Mouse (Mus musculus) C2C12 (cell line): ENCODE data around the gene Errfi1. TPM values are rescaled to one million over a fixed set of nuclear protein-coding genes. Genes with fewer than 3 reads are reported as not detected.

Experiments
- H3K27me3 ChIP-seq: one replicate; pipeline ENCODE4 v1.6.1; 2011; ENCODE audit not compliant: control insufficient read depth, insufficient read depth, insufficient read length
- H3K36me3 ChIP-seq: one replicate; pipeline ENCODE4 v1.6.1; 2011; ENCODE audit not compliant: control insufficient read depth, insufficient read depth
- H3K4me3 ChIP-seq: one replicate; pipeline ENCODE4 v1.5.1; 2011; ENCODE audit warnings: mild to moderate bottlenecking, control low read depth; ENCODE audit not compliant: poor library complexity, insufficient read depth, severe bottlenecking
- H3K79me2 ChIP-seq: one replicate; pipeline ENCODE4 v1.6.1; 2011; ENCODE audit not compliant: control insufficient read depth, insufficient read depth
- H3K79me3 ChIP-seq: one replicate; pipeline ENCODE4 v1.6.1; 2011; ENCODE audit warnings: low read depth, control low read depth
- H3ac ChIP-seq: one replicate; pipeline ENCODE3; 2011; ENCODE audit warnings: low read depth; ENCODE audit not compliant: control insufficient read depth, insufficient read length
- CEBPB ChIP-seq: IDR thresholded peaks from one replicate; pipeline ENCODE4 v1.6.1; 2011; ENCODE audit warnings: low read depth, mild to moderate bottlenecking, control low read depth, moderate library complexity
- CTCF ChIP-seq: IDR thresholded peaks from one replicate; pipeline ENCODE4 v1.5.1; 2011; ENCODE audit not compliant: control insufficient read depth, insufficient read depth, insufficient read length
- FOSL1 ChIP-seq: IDR thresholded peaks from one replicate; pipeline ENCODE4 v1.8.0; 2011; ENCODE audit warnings: mild to moderate bottlenecking, low read length; ENCODE audit not compliant: poor library complexity, insufficient read depth, severe bottlenecking
- MAX ChIP-seq: IDR thresholded peaks from one replicate; pipeline ENCODE4 v1.6.1; 2011; ENCODE audit warnings: mild to moderate bottlenecking, control low read depth
- MYOD1 ChIP-seq: IDR thresholded peaks from one replicate; pipeline ENCODE4 v1.6.1; 2011; ENCODE audit warnings: low read depth; ENCODE audit not compliant: control insufficient read depth, insufficient read length
- MYOG ChIP-seq: IDR thresholded peaks from one replicate; pipeline ENCODE4 v1.6.1; 2011; ENCODE audit not compliant: control insufficient read depth, insufficient read length; ENCODE audit errors: extremely low read depth
- USF1 ChIP-seq: IDR thresholded peaks from one replicate; pipeline ENCODE4 v1.6.1; 2011; ENCODE audit warnings: low read depth, mild to moderate bottlenecking, control low read depth, moderate library complexity
- long read RNA-seq, 2 experiments: library from polyadenylated mRNA; unstranded; transcript quantifications; one replicate each; pipeline ENCODE4 v2.0.0; 2019 to 2020
- polyA plus RNA-seq: library from polyadenylated mRNA; unstranded; fragments of >200 nt; fragmentation: generic; extraction: Trizol; gene quantifications from one replicate; pipeline ENCODE4 v1.2.1, GENCODE M21; 2012; ENCODE audit warnings: missing spikeins

Errfi1 gene
- polyA plus RNA-seq, result 111 TPM
- long read RNA-seq, experiment 1, transcript Errfi1-201 (4 exons, 3,043 nt), result major isoform, 68 of 81 reads
- long read RNA-seq, experiment 1, partial matches to known transcripts, result 1 of 81 reads
- long read RNA-seq, experiment 1, other reads (novel, unspliced or antisense), result 12 of 81 reads
- long read RNA-seq, experiment 2, transcript Errfi1-201 (4 exons, 3,043 nt), result major isoform, 2,517 of 2,683 reads
- long read RNA-seq, experiment 2, partial matches to known transcripts, result 52 of 2,683 reads
- long read RNA-seq, experiment 2, other reads (novel, unspliced or antisense), result 114 of 2,683 reads

DNA sequence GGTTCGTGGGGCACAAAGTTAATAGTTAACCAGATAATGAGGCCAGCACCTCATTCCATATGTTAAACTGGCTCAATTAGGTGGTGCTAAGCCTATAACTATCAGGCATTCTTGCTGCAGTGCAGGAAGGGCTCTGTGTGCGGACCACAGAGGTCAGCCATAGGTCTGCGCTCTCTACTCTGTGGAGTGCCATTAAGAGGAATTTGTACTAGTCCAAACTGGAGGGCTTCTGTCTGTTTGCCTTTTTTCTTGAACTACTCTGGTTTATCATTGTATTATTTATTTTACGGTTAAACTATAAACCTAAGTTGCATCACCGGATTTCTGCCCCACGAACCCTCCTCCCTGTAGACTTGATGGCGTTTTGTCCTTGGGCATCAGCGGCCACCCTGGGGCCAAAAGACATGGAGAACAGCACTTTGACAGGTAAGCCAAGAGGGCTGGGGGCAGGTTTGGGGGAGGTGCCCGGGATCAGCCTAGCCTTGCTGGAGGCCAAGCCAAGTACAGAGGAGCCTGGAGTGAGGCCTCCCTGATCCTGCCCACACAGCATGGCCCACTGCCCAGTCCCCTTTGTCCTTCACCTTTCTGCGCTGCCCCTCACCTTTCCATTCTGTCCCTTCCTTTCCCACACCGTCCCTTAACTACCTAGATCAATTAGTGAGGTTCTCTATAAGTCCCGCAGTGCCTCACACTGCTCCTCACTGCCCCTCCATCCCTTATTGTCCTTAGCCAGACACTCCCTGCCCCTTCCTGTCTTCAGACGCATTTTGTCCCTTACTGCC lies at the start of gene Errfi1:
TSS of gene Errfi1 (plus strand) at position 240 of the 782 bp plus-strand sequence.
- peak within 1 kb of the TSS; percentile 74 for H3K4me3 ChIP-seq
- TF ChIP-seq CTCF (no peak), FOSL1 (no peak), CEBPB (no peak), MYOG (no peak), MYOD1 (no peak), USF1 (no peak), MAX (no peak)
- H3K79me2 ChIP-seq, result peaks cover 41% of the 10 kb centered on the region
- H3K27me3 ChIP-seq, result no peaks in the 10 kb centered on the region
- no peak within 1 kb of the TSS for H3ac ChIP-seq
- peaks cover 37% of the 10 kb centered on the region for H3K79me3 ChIP-seq
- H3K36me3 ChIP-seq, result peaks cover 24% of the 10 kb centered on the region

DNA sequence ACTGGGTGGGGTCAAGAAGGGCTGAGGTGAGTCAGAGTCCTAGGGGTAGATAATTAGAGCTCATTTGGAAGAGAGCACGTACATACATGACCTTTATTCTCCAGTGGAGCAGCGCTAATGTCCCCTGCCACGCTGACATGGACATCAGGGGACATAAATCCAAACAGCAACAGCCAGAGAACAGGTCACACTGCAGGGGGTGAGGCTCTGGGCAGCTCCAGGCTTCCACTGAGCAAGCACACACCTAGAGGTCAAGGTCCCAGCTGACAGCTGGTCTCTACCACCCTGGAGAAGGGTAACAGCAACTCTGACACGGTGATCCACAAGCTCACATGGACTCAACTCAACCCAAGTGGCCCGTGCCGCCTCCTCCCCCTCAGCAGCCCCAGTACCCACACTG lies 49.5 kb upstream of the Errfi1 start:
- no peaks in the 10 kb centered on the region for H3K79me3 ChIP-seq
- no peaks in the 10 kb centered on the region for H3K79me2 ChIP-seq
- H3K27me3 ChIP-seq, result no peaks in the 10 kb centered on the region
- H3ac ChIP-seq, result no peak overlapping the region
- TF ChIP-seq CEBPB, result no peak
- no peak for TF ChIP-seq MAX
- TF ChIP-seq FOSL1, result no peak
- no peak for TF ChIP-seq MYOD1
- TF ChIP-seq CTCF, result no peak
- no peak for TF ChIP-seq USF1
- no peak for TF ChIP-seq MYOG
- H3K4me3 ChIP-seq, result no peak overlapping the region
- H3K36me3 ChIP-seq, result no peaks in the 10 kb centered on the region

DNA sequence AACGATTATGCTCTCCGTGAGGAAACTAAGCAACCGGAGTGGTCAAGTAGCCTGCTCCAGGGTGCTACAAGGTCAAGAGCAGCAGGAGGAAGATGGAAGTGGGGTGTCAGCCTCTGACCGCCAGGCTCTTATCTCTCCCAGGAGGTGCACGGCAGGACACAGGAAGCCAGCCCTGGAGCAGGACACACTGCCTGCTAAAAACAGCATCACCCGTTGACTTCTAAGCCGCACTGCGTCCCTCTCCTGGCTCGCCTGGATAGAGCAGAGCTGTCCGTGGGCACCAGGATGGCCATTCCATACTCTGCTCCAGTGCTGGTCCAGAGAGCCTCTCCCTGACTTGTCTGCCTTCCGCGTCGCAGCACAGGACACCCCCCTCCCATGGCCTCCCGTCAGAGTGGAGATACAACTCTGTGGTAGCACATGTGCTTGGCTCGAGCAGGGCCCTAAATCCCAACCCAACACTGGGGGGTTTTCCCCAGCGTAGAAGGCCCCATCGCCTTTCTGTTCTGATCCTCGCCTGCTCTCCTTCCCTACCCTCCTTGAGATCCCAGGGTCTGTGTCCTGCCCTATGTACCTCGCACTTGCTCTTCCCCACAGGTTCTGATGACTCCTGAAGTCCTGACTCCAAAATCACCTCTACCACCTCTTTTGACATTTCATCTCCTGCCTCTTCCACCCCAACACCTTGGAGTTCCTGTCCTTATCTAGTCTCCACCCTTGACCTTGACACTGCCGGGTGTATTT lies 45.8 kb upstream of the Errfi1 start:
- Histone ChIP-seq H3K79me2 (no peaks in the 10 kb centered on the region), H3K79me3 (no peaks in the 10 kb centered on the region), H3K36me3 (no peaks in the 10 kb centered on the region), H3K4me3 (no peak overlapping the region), H3K27me3 (no peaks in the 10 kb centered on the region), H3ac (peak overlapping the region; percentile 19)
- TF ChIP-seq CTCF (no peak), MAX (no peak)

DNA sequence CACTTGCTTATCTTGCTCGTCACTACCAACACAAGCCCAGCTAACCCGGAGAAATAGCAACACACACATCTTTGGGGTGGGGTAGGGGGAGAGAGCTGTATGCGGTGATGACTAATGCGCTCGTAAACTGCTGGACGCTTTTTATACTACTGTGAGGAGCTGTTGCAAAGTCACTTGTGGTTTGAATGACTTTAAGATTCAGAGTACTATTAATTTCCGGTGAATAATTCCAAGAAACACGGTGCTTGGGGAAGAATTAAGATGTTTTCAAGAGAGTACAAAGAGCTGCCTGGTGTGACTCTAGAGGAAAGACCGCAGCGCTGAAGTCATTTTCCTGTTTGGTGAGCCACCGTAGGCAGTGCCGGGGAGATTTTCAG lies 45.3 kb upstream of the Errfi1 start:
- no peaks in the 10 kb centered on the region for H3K27me3 ChIP-seq
- H3K36me3 ChIP-seq, result no peaks in the 10 kb centered on the region
- H3K4me3 ChIP-seq, result no peak overlapping the region
- no peak for TF ChIP-seq MAX
- TF ChIP-seq USF1, result no peak
- TF ChIP-seq CEBPB, result peak; percentile 75
- no peak for TF ChIP-seq MYOG
- TF ChIP-seq MYOD1, result peak; percentile 52
- peak; percentile 89 for TF ChIP-seq FOSL1
- no peak for TF ChIP-seq CTCF
- H3ac ChIP-seq, result no peak overlapping the region
- H3K79me3 ChIP-seq, result no peaks in the 10 kb centered on the region
- no peaks in the 10 kb centered on the region for H3K79me2 ChIP-seq

DNA sequence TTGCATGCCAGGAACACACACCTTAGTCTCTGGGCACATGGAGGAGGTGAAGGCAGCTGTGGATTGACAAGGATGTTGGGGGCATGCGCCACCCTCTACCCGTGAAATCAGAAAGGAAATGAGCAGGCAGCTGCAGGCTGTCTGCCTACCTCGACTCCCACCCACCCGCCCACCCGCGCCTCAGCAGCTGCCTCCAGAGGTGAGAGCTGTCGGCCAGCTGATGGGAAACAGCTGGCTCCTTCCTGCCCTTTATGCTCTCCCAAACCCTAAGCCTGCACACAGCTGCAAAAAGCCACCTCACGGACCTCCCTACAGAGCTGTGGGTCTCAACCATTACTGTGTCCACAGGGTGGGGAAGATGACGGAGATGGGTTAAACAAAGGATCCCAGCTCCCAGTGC lies 44.4 kb upstream of the Errfi1 start:
- Histone ChIP-seq H3ac (peak overlapping the region; percentile 55), H3K79me2 (no peaks in the 10 kb centered on the region), H3K79me3 (no peaks in the 10 kb centered on the region), H3K36me3 (no peaks in the 10 kb centered on the region), H3K27me3 (no peaks in the 10 kb centered on the region), H3K4me3 (peak overlapping the region; percentile 14)
- no peak for TF ChIP-seq USF1
- TF ChIP-seq MYOD1, result peak; percentile 92
- no peak for TF ChIP-seq FOSL1
